Mouse (Mus musculus) stomach, postnatal 0 days (tissue): ENCODE measurements at regions not wholly inside any gene's neighbourhood (a gene's known extent, or its start where the extent isn't known, plus 50 kb on each side); places are given as distances from the start of the nearest gene placed in this dataset.

Experiments
- ATAC-seq: fragments of 200-750 bp; cut with Nextera tagmentation; 2 replicates; pipeline ENCODE4 v1.8.0; 2017; ENCODE audit not compliant: low FRiP score, low TSS enrichment
- DNase-seq: peaks from one replicate; pipeline ENCODE4 v3.0.0-alpha.2; 2016; ENCODE audit warnings: low spot score
- H3K27ac ChIP-seq: fragments of 300-500 bp; sonication (generic); replicated peaks from 2 replicates; pipeline ENCODE4 v1.5.1; 2014; ENCODE audit warnings: mild to moderate bottlenecking, control low read depth
- H3K27me3 ChIP-seq: fragments of 300-500 bp; sonication (generic); 2 replicates; pipeline ENCODE4 v1.6.1; 2014; ENCODE audit warnings: low read length; ENCODE audit not compliant: control insufficient read depth, insufficient read depth
- H3K36me3 ChIP-seq: fragments of 300-500 bp; sonication (generic); 2 replicates; pipeline ENCODE4 v1.6.1; 2014; ENCODE audit warnings: low read length, mixed read lengths; ENCODE audit not compliant: control insufficient read depth, insufficient read depth
- H3K4me1 ChIP-seq: fragments of 300-500 bp; sonication (generic); replicated peaks from 2 replicates; pipeline ENCODE4 v1.6.1; 2014; ENCODE audit warnings: antibody characterized with exemption; ENCODE audit not compliant: control insufficient read depth, insufficient read depth
- H3K4me2 ChIP-seq: fragments of 300-500 bp; sonication (generic); replicated peaks from 2 replicates; pipeline ENCODE4 v1.6.1; 2014; ENCODE audit warnings: low read depth, mild to moderate bottlenecking, control low read depth, moderate library complexity
- H3K4me3 ChIP-seq: fragments of 300-500 bp; sonication (generic); 2 replicates; pipeline ENCODE4 v1.5.1; 2014; ENCODE audit warnings: low read depth, low read length, control low read depth
- H3K9ac ChIP-seq: fragments of 300-500 bp; sonication (generic); 2 replicates; pipeline ENCODE4 v1.6.1; 2014; ENCODE audit warnings: mild to moderate bottlenecking, low read length, control low read depth, mixed read lengths
- H3K9me3 ChIP-seq: fragments of 300-500 bp; sonication (generic); 2 replicates; pipeline ENCODE4 v1.6.1; 2016; ENCODE audit warnings: low read length; ENCODE audit not compliant: control insufficient read depth
- CTCF ChIP-seq: IDR thresholded peaks from 2 replicates; pipeline ENCODE4 v1.5.1; 2016; ENCODE audit warnings: antibody characterized with exemption, low read depth, mild to moderate bottlenecking, moderate library complexity
- EP300 ChIP-seq: optimal IDR thresholded peaks from 2 replicates; pipeline ENCODE3; 2016; ENCODE audit warnings: antibody characterized with exemption
- WGBS: fragments of 180-500 bp; shearing (Covaris S2); extraction: QIAGEN DNeasy Blood & Tissue Kit; methylation state at CpG from one replicate; pipeline ENCODE4 v1.1.7; 2014; 5-methylcytosine and 5-hydroxymethylcytosine counted together

GRCm38 (mm10) chr3:70250733-70251132, 243.3 kb downstream of the Otol1 start:
- Histone ChIP-seq H3K4me1 (no peaks in the 10 kb centered on the region), H3K4me2 (no peak overlapping the region), H3K9ac (no peak overlapping the region), H3K27me3 (no peaks in the 10 kb centered on the region), H3K4me3 (no peak overlapping the region), H3K9me3 (no peaks in the 10 kb centered on the region), H3K27ac (no peak overlapping the region), H3K36me3 (no peaks in the 10 kb centered on the region)
- TF ChIP-seq EP300, result no peak
- no peak for TF ChIP-seq CTCF
- DNase-seq, result no peak
- 75% methylated on average over 7 of the region's 7 CpGs for WGBS
- ATAC-seq, result no peak

GRCm38 (mm10) chr3:70263318-70263717, 255.9 kb downstream of the Otol1 start:
- 57% methylated on average over 3 of the region's 3 CpGs for WGBS
- H3K4me1 ChIP-seq, result no peaks in the 10 kb centered on the region
- no peaks in the 10 kb centered on the region for H3K9me3 ChIP-seq
- H3K4me3 ChIP-seq, result no peak overlapping the region
- ATAC-seq, result no peak
- DNase-seq, result no peak
- TF ChIP-seq EP300 (no peak), CTCF (no peak)
- H3K27ac ChIP-seq, result no peak overlapping the region
- no peak overlapping the region for H3K4me2 ChIP-seq
- H3K36me3 ChIP-seq, result no peaks in the 10 kb centered on the region
- no peaks in the 10 kb centered on the region for H3K27me3 ChIP-seq
- H3K9ac ChIP-seq, result no peak overlapping the region

- no peak for ATAC-seq
- no peak for TF ChIP-seq CTCF
- no peak for TF ChIP-seq EP300
- Histone ChIP-seq H3K4me2 (no peak overlapping the region), H3K4me3 (no peak overlapping the region), H3K9ac (no peak overlapping the region), H3K27me3 (no peaks in the 10 kb centered on the region), H3K27ac (no peak overlapping the region), H3K9me3 (no peaks in the 10 kb centered on the region), H3K4me1 (no peaks in the 10 kb centered on the region), H3K36me3 (no peaks in the 10 kb centered on the region)
- WGBS, result 64% methylated on average over 7 of the region's 7 CpGs
- DNase-seq, result no peak
Observed at GRCm38 (mm10) chr3:70288590-70289388, 281.4 kb downstream of the Otol1 start.

GRCm38 (mm10) chr3:70307556-70307955, 300.1 kb downstream of the Otol1 start:
- no peaks in the 10 kb centered on the region for H3K36me3 ChIP-seq
- H3K27ac ChIP-seq, result no peak overlapping the region
- H3K4me1 ChIP-seq, result no peaks in the 10 kb centered on the region
- no peak overlapping the region for H3K4me2 ChIP-seq
- no peak overlapping the region for H3K9ac ChIP-seq
- no peak overlapping the region for H3K4me3 ChIP-seq
- H3K9me3 ChIP-seq, result no peaks in the 10 kb centered on the region
- H3K27me3 ChIP-seq, result no peaks in the 10 kb centered on the region
- DNase-seq (no peak), ATAC-seq (no peak)
- TF ChIP-seq EP300 (no peak), CTCF (no peak)
- 69% methylated on average over 1 of the region's 1 CpGs for WGBS

- H3K4me3 ChIP-seq, result no peak overlapping the region
- DNase-seq (no peak), ATAC-seq (no peak)
- TF ChIP-seq CTCF, result no peak
- TF ChIP-seq EP300, result no peak
- H3K4me2 ChIP-seq, result no peak overlapping the region
- no peaks in the 10 kb centered on the region for H3K9me3 ChIP-seq
- no peak overlapping the region for H3K9ac ChIP-seq
- no peak overlapping the region for H3K27ac ChIP-seq
- no peaks in the 10 kb centered on the region for H3K36me3 ChIP-seq
- no peaks in the 10 kb centered on the region for H3K4me1 ChIP-seq
- H3K27me3 ChIP-seq, result no peaks in the 10 kb centered on the region
- WGBS, result 73% methylated on average over 3 of the region's 3 CpGs
Observed at GRCm38 (mm10) chr3:70308061-70308461, 300.6 kb downstream of the Otol1 start.

- H3K27ac ChIP-seq, result no peak overlapping the region
- H3K4me1 ChIP-seq, result no peaks in the 10 kb centered on the region
- H3K27me3 ChIP-seq, result no peaks in the 10 kb centered on the region
- TF ChIP-seq CTCF (no peak), EP300 (no peak)
- WGBS, result 85% methylated on average over 4 of the region's 4 CpGs
- DNase-seq (no peak), ATAC-seq (no peak)
- no peak overlapping the region for H3K4me3 ChIP-seq
- H3K4me2 ChIP-seq, result no peak overlapping the region
- H3K9me3 ChIP-seq, result no peaks in the 10 kb centered on the region
- H3K36me3 ChIP-seq, result no peaks in the 10 kb centered on the region
- H3K9ac ChIP-seq, result no peak overlapping the region
Observed at GRCm38 (mm10) chr3:70309304-70309703, 301.9 kb downstream of the Otol1 start.
